20 mouse cellular contexts compared by ENCODE assay signal in the genomic region with DNA sequence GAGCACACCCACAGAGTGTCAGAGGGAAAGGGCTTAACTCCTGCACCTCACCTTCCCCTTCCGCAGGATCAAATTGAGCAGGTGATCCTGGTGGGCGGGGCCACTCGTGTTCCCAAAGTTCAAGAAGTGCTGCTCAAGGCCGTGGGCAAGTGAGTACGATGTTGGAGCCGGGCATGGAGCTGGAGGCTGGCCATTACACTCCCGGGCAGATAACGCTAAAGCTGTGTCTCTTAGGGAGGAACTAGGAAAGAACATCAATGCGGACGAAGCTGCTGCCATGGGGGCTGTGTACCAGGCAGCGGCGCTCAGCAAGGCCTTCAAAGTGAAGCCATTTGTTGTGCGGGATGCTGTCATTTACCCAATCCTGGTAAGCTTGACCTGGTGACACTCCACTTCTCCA. TPM values are rescaled to one million over a fixed set of nuclear protein-coding genes. Genes with fewer than 3 reads are reported as not detected.
DNase-seq lines count a peak whose midpoint lies in the region; TF ChIP-seq lines count a peak whose summit lies in the region.
"Had no signal": no experiment of that assay in that cellular context is flagged by ENCODE, and none has a peak within 500 bp of the region (broad histone marks: within the 10 kb centered on the region; RNA-seq: fewer than 3 reads in every experiment).

No protein-coding gene starts in this region.

- intact Hi-C loops in gastrocnemius, adult 2 months (cut with DNase I), result no loop called here

- no peaks in the 10 kb centered on the region for H3K9me3 ChIP-seq in E14TG2a.4 (ENCODE audit: low read length)
- H3K9me3 ChIP-seq: embryonic facial prominence, embryonic 10.5 days; embryonic facial prominence, embryonic 12.5 days; forebrain, embryonic 13.5 days; forebrain, embryonic 15.5 days had no signal

- TF ChIP-seq CTCF in gastrocnemius, adult 2 months (IDR thresholded peaks at IDR 0.05), result no peak
- TF ChIP-seq CTCF in E14TG2a.4 (conservative IDR thresholded peaks at IDR 0.05; ENCODE audit: low read length), result no peak

- peak; percentile 6 for DNase-seq in gastrocnemius, adult 2 months
- no peak for DNase-seq in gastrocnemius, postnatal 4 days (ENCODE audit: low spot score in 2 of 2)
- DNase-seq in testis, postnatal 10 days (ENCODE audit: low spot score), result peak; percentile 67
- no peak for DNase-seq in retina, postnatal 1 day
- no peak for DNase-seq in spleen, postnatal 14 days (ENCODE audit: low spot score in 2 of 2)
- DNase-seq: adrenal gland, adult 2 months; adrenal gland, postnatal 10 days; adrenal gland, postnatal 25 days; B cell, adult 2 months; cerebellum, adult 11-12 months; cerebellum, adult 2 months; cerebellum, adult 9-10 months; cerebellum, postnatal 10 days; forebrain, postnatal 0 days had no signal

- H3K4me3 ChIP-seq in gastrocnemius, adult 2 months, result no peak overlapping the region
- 0 out of 2 replicates have a peak overlapping the region, but pooled peaks have one; percentile 17 for H3K4me3 ChIP-seq in E14TG2a.4 (replicated peaks; ENCODE audit: low read length)
- H3K4me3 ChIP-seq: embryonic facial prominence, embryonic 10.5 days; embryonic facial prominence, embryonic 12.5 days; forebrain, embryonic 13.5 days; forebrain, embryonic 15.5 days had no signal

- peaks cover 94% of the 10 kb centered on the region for H3K36me3 ChIP-seq in E14TG2a.4 (ENCODE audit: insufficient read depth, low read length)

- H3K4me1 ChIP-seq in E14TG2a.4 (replicated peaks; ENCODE audit: low read depth, low read length), result peaks cover 59% of the 10 kb centered on the region

- no peaks in the 10 kb centered on the region for H3K27me3 ChIP-seq in E14TG2a.4 (ENCODE audit: insufficient read depth, low read length)
- H3K27me3 ChIP-seq: CH12.LX; embryonic facial prominence, embryonic 12.5 days; forebrain, embryonic 13.5 days; forebrain, embryonic 15.5 days had no signal

- H3K27ac ChIP-seq in gastrocnemius, adult 2 months, result no peak overlapping the region
- H3K27ac ChIP-seq: embryonic facial prominence, embryonic 10.5 days; embryonic facial prominence, embryonic 12.5 days; forebrain, embryonic 13.5 days; forebrain, embryonic 15.5 days had no signal

RNA-seq across cellular contexts. Expression of a gene that starts 5.3 kb away (rescaled TPM):
- total RNA-seq in gastrocnemius, adult 2 months (2021), result 10 to 100 TPM; 24.2 to 33.6 TPM
- total RNA-seq in gastrocnemius, postnatal 4 days (2021), result 10 to 100 TPM; 49.2 to 51.3 TPM

RNA-seq across cellular contexts. Expression of a gene that starts 12.1 kb away (rescaled TPM):
- total RNA-seq in gastrocnemius, adult 2 months (2021), result 100 to 1,000 TPM in 1 of 2 experiments, 10 to 100 TPM in 1; 90.6 to 129 TPM
- 10 to 100 TPM; 58.2 to 68.3 TPM for total RNA-seq in gastrocnemius, postnatal 4 days (2021)

RNA-seq across cellular contexts. Expression of a gene that starts 22.3 kb away (rescaled TPM):
- 100 to 1,000 TPM; 740 to 827 TPM for total RNA-seq in gastrocnemius, adult 2 months (2021)
- 1,000 to 10,000 TPM; 1,491 to 1,513 TPM for total RNA-seq in gastrocnemius, postnatal 4 days (2021)

RNA-seq across cellular contexts. Expression of a gene that starts 22.8 kb away (rescaled TPM):
- 10 to 100 TPM; 15.4 to 21.5 TPM for total RNA-seq in gastrocnemius, adult 2 months (2021)
- total RNA-seq in gastrocnemius, postnatal 4 days (2021), result 10 to 100 TPM; 43.2 to 43.5 TPM

RNA-seq across cellular contexts. Expression of a gene that starts 23.1 kb away (rescaled TPM):
- 10 to 100 TPM; 16.6 to 19.5 TPM for total RNA-seq in gastrocnemius, adult 2 months (2021)
- total RNA-seq in gastrocnemius, postnatal 4 days (2021), result 10 to 100 TPM; 25.4 to 27.9 TPM

Comparison
In these comparisons a context has a peak if more than half of its experiments do, and no peak if none do; other contexts are left out.
1. DNase-seq: peak in gastrocnemius, adult 2 months (single experiment) and testis, postnatal 10 days (single experiment); none in gastrocnemius, postnatal 4 days (0 of 2), retina, postnatal 1 day (single experiment) and spleen, postnatal 14 days (0 of 2).